Mouse (Mus musculus) embryonic stem cell, embryonic (primary cell): Measurements from ENCODE around the gene Zfp423.

Experiments used
- CTCF ChIA-PET, 4 experiments: fragments of 300-600 bp in 2 of 4; fragments of 350-600 bp in 2 of 4; sonication (Branson Sonifier 250); formaldehyde crosslinking; loops; one replicate each; lab custom pipeline; 2022; ENCODE audit warnings: inconsistent platforms in 2 of 4; lab: Charles Lee
- POLR2A ChIA-PET, 4 experiments: fragments of 300-600 bp in 2 of 4; fragments of 350-600 bp in 2 of 4; sonication (Branson Sonifier 250); formaldehyde crosslinking; loops; one replicate each; lab custom pipeline; 2022; ENCODE audit warnings: antibody characterized with exemption in 4 of 4, inconsistent platforms in 1 of 4; lab: Charles Lee

Zfp423 gene

DNA sequence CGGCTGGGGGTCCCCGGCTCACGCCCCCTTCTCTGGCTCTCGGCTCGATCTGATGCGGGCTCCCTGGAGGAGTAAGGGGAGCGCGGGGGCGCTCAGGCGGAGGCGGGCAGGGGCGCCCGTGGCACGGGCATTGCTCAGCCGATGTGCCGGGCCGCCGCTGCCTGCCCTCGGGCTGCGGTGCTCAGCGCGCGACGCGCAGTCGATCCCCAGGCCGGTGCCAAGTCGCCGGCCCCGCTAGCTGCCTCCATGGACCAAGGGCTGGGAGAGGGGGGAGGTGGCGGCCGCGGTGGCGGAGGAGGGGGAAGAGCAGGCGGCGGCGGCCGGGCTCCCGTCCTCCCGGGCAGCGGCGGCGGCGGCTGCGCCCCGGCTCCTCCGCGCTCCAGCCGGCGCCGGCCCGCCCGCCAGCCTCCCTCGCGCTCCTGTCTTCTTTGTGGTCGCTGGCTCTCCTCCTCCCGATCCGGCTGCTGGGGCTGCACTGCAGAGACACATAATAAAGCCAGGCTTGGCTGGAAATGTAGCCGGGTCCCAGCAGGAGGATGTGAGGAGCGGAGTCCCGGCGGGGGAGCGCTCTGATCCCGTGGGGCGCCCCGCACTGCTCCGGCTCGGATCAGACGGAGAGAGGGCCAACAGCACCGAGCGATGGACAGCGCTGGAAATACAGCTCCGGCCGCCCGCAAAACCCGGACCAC lies 810 bp upstream of the Zfp423 start:
- POLR2A ChIA-PET, result interaction anchor here in 3 of 4 experiments (0.5 to 2.8 kb wide), 12 partner anchors 9 to 149 kb away, joined by 3 to 14 read pairs (median 3); no protein-coding TSS in a partner anchor
- CTCF ChIA-PET, result interaction anchor here (0.5 to 3.2 kb wide), 63 partner anchors 9 to 421 kb away, joined by 3 to 25 read pairs (median 4); no protein-coding TSS in a partner anchor

DNA sequence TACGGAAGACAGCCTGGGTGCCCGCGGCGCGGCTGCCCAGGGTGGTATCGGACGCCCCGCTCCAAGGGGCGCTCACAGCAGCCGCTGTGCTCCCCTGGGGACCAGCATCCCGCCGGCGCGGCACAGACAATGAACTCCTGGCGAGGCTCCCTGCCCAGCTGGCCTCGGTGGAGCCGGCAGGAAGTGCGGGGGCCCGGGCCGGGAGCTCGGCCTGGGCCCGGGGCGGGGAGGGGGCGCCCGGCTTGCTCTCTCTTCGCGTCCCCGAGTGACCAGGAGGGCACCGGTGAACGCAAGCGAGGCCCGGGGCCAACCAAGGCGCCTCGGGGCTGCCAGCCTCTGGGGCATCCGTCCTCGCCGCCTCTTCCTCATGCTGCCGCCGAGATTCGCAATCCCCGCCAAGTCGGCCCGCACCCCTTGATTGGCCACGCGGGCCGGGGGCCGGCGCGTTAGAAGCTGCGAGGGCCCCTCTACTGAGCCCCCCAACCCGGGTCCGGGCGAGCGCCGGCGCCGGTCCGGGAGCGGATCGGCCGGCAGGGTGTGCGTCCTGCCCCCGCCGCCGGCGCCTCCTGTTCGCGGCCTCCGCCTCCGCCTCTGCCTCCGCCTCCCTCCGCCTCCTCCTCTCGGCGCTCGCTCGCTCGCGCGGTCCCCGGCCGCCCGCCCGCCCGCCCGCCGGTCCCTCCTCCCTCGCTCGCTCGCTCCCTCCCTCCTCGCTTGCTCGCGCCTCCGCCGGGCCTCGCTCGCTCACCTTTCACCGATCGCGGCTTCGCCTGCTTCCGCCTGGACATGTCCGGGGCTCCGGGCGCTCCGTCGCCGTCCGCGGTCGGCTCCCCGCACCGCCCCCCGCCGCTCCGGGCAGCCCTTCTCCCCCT lies 710 bp downstream of the Zfp423 start:
- ChIA-PET CTCF (interaction anchor here in 3 of 4 experiments (0.5 to 1.5 kb wide), 11 partner anchors 11 to 298 kb away, joined by 3 to 11 read pairs (median 3); no protein-coding TSS in a partner anchor), POLR2A (interaction anchor here (0.5 to 2.1 kb wide), 23 partner anchors 8 to 1068 kb away, joined by 3 to 15 read pairs (median 4); no protein-coding TSS in a partner anchor)

DNA sequence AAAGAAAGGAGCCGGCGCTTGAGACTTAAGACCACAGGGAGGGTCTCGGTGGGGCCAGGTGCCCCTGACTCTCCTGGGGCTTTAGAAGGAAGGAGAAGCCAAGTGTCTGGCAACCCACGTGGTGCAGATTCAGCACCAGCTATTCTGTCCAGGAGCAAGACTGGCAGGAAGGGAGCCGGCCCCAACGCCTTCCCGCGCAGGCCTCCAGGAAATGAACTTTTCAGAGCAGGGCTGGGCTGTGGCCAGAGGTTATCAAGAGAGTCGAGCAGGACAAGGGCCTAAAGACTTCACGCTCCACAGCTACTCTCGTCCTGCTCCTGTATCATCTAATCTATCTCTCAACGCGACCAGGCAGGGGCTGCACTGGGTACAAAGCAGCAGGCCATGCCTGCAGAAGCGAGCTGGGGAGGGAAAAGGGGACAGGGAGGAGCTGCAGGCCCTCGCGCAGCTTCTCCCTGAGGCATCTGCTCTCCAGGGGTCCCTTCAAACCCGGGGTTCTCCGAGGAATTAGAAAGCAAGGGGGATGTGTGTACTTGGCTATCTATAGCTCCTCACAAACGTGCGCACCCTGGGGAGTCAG lies 1.4 kb downstream of the Zfp423 start:
- ChIA-PET POLR2A (interaction anchor here in 3 of 4 experiments (0.5 to 2.1 kb wide), 24 partner anchors 8 to 1971 kb away, joined by 3 to 15 read pairs (median 4); no protein-coding TSS in a partner anchor), CTCF (interaction anchor here in 3 of 4 experiments (0.5 to 1.5 kb wide), 8 partner anchors 10 to 210 kb away, joined by 3 to 5 read pairs (median 3); no protein-coding TSS in a partner anchor)

DNA sequence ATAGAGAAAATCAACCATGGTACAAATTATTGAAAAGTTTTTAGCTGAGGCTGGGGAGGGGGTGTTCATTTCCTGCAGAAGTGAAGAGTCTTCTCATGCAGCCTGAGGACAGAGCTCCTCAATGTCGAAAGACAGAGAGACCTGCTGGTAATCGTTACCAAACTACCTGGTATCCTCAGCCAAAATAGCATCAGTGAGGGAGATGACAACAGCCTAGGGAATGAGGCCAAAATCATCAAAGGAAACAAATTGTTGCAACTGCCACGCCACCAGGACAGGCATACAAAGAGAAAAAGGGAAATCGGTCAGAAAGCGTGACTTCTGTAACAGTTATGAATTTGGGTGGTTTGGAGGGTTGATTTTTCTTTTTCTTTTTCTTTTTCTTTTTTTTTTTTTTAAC lies 3.4 kb downstream of the Zfp423 start:
- CTCF ChIA-PET, result no interaction called here

DNA sequence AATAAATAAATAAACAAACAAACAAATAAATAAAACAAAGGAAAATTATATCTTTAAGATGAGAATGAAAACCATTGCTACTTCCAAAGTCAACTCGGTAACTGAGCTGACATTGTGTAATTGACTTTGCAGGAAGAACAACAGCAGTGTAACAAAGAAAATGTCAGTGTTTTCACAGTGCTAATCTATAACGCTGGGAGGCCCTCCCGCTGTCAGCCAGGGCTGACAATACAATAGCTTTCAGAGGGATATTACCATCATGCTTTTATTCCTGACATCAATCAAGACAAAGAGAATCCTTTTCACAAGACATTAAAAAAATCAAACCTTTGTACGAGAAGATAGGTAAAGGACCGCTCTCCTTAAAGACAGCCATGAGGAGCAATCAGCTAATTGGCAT lies 5.9 kb downstream of the Zfp423 start:
- ChIA-PET CTCF (interaction anchor here in 1 of 4 experiments (0.8 kb wide), 1 partner anchor 29 kb away, joined by 3 read pairs; no protein-coding TSS in a partner anchor), POLR2A (interaction anchor here in 1 of 4 experiments (0.8 to 1.6 kb wide), 4 partner anchors 8 to 22 kb away, joined by 3 to 6 read pairs (median 3); no protein-coding TSS in a partner anchor)

More for the DNA sequence above, 3.4 kb downstream of the Zfp423 start:
- POLR2A ChIA-PET, result no interaction called here

DNA sequence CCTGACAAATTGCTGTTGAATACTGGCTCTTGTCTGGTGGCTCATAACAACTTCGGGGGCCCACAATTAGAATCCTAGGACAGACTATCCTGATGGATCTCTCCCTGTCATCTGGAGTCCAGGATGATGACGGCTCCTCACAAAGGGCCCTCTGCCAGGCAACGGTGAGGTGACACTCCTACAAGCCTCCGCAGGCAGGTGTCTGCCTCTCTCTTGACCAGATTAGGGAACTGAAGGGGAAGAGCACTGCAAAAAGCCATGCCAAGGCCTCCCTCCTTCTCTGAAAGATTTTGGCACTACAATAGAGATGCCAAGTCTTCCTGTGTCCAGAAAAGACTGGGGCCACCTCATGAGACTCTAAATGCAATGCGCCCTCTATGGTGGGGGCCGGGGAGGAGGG lies 7.1 kb downstream of the Zfp423 start:
- ChIA-PET CTCF (no interaction called here), POLR2A (no interaction called here)

DNA sequence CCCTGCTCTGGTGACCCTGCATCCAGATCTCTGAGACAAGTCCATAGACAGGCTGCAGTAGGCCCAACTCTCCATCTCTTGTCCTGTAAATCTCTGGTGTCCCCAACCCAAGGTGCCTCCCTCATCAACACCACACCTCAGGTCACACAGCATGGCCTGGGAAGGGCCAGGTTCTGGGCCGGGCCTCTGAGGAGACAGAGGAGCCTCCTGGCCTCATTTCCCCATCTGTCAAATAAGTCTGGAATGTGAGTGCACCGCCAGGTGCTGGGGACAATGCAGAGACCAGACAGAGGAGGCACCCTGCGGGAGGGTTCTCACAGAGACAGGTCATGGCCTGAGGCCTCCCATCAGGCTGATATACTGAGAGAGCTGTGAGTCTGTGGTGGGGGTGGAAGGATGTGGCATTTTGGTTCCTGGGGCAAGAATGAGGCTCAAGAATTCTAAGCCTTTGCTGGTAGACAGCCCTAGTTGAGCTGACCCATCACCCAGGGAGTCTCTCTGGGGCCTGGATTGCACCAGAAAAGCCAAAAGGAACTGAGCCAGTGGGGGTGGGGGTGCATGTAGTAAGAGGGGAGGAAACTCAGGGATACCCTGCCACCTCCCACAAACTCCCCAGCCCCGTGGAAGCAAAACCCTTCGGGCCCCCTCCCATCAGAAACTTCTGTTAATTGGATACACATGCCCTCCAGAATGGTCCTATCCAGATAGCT lies 15.0 kb downstream of the Zfp423 start:
- POLR2A ChIA-PET, result interaction anchor here in 2 of 4 experiments (0.8 to 1.0 kb wide), 2 partner anchors 13 to 80 kb away, joined by 3 read pairs; no protein-coding TSS in a partner anchor
- CTCF ChIA-PET, result interaction anchor here in 2 of 4 experiments (0.5 to 0.6 kb wide), 2 partner anchors 37 to 67 kb away, joined by 3 read pairs; no protein-coding TSS in a partner anchor

DNA sequence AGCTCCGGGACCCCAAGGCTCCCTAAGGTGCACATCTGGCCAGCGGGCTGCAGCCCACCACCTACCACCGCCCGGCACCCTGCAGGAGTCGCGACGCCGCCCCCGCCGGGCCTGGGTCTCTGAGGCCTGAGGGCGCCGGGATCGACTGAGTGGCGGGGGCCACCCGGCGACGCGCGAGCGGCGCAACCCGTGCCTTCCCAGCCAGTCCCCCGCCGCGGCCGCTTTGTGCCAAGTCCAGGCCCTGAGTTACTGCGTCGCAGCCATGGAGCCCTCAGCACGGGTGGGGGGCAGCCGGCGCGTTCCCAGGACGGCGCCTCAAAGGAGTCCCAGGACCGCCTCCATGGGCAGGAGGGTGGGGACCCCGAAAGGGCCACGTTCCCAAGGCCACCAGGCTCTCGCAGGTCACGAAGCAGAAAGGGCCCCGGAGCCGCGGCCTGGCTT lies 15.7 kb downstream of the Zfp423 start:
- CTCF ChIA-PET, result interaction anchor here in 3 of 4 experiments (0.6 to 2.1 kb wide), 5 partner anchors 17 to 1078 kb away, joined by 3 to 6 read pairs (median 4); no protein-coding TSS in a partner anchor
- POLR2A ChIA-PET, result interaction anchor here in 3 of 4 experiments (0.5 to 1.5 kb wide), 11 partner anchors 10 to 1186 kb away, joined by 3 to 6 read pairs (median 3); no protein-coding TSS in a partner anchor

DNA sequence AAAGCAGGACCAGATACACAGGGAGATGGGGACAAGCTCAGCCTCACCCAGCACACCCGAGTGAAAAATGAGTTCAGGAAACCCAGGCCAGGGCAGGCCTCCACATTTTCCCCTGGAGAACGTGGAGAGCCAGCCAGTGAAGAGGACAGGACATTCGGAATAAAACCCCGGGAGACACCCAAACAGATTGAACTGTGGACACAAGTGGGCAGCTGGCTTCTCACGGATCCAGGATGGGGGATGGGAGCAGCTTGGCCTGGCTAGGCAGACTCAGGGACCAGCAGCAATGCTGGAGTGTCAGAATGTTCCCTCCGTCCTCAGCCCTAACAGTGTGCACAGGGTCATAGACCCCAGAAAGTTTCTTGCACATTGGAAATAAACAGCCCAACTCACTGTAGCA lies 18.7 kb downstream of the Zfp423 start:
- ChIA-PET POLR2A (interaction anchor here in 1 of 4 experiments (1.0 kb wide), 1 partner anchor 18 kb away, joined by 3 read pairs; no protein-coding TSS in a partner anchor), CTCF (interaction anchor here in 1 of 4 experiments (0.6 kb wide), 1 partner anchor 94 kb away, joined by 3 read pairs; no protein-coding TSS in a partner anchor)

DNA sequence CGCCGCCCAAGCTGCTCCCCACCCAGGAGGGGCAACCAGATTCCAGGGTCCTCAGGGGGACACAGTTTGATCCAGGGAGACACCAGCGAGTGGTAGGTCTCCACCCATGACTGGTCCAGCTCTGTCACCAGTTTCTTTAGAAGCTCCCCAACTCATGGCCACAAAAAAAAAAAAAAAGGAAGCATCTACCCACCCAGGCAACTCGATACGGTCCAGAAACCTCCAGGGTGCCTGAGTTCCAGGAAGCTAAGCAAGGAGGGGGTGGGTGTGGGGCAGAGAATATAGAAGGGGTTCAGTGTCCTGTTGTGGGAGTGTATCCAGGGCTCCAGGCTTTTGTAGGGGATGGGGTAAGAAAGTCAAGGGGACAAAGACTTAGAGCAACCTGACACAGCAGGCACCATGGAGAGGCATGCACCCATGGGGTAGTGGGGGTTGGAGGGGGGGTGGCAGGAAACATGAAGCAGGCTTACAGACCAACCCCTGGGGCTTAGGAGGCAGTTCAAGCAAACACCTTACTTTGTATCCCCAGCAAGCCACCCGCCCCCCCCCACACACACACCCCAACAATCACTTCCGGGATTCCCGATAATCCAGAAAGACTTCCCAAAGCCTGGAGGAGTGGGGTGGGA lies 20.0 kb downstream of the Zfp423 start:
- POLR2A ChIA-PET, result interaction anchor here (0.6 to 2.7 kb wide), 21 partner anchors 11 to 1346 kb away, joined by 3 to 15 read pairs (median 3); no protein-coding TSS in a partner anchor
- CTCF ChIA-PET, result interaction anchor here (0.6 to 2.7 kb wide), 12 partner anchors 15 to 368 kb away, joined by 3 to 13 read pairs (median 4); no protein-coding TSS in a partner anchor

DNA sequence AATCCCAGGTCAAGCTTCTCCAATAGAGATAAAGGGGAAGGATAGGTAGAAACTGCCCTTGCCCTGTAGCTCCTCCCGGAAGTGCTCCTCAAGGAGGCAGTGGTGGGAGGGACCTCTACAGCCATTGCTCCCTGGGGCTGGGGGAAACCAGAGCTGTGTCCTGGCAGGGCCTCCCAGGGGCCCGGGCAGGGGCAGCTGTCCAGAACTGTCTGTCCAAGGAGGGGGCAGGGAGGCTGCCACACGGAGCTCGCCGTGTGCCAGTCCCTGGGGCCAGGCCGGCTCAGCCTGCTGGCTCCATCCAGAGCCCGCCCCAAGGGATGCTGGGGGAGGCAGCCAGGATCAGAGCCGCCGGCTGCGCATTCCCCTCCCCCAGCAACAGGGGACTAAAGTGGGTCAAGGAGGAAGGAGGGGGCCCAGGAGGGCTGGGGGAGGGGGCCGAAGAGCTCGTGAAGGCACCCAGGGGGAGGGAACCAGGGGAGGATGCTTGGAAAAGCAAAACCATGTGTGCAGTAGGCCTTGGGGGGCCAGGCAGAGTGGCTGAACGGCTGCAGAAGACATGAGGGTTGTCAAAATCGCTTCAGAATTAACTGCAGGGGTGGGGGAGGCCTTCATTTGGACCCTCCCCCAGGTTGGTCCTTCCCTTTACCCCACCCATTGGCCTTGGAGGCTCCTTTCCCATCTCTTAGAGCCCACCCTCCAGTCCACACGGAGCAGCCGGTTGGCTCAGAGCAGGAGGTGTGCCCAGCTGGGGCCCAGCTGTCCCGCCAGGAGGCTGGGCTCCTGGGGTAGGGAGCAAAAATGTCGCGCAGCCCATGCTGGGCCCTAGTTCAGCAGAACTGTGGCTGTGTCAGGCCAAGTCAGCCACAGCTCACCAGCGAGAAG lies 20.8 kb downstream of the Zfp423 start:
- POLR2A ChIA-PET, result interaction anchor here in 3 of 4 experiments (0.5 to 2.7 kb wide), 28 partner anchors 10 to 1345 kb away, joined by 3 to 15 read pairs (median 4); no protein-coding TSS in a partner anchor
- CTCF ChIA-PET, result interaction anchor here in 3 of 4 experiments (0.6 to 2.7 kb wide), 11 partner anchors 15 to 367 kb away, joined by 3 to 13 read pairs (median 4); no protein-coding TSS in a partner anchor

DNA sequence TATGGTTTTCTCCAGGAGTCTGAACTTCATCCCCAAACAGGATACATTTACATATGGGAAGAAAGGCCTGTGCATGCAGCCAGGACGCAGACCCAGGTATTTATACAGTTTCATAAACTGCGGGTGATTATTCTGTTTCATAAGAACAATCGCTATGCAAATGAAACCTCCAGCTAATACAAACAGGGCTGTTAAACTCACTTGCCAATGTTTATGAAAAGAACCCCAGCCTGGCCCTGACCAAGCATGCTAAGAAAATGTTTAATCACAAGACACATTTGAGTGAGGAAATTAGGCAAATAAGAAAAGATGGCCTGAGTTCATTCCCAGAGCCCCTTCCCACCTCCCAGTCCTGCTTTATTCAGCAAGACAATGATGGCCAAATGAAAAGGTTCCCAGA lies 22.2 kb downstream of the Zfp423 start:
- ChIA-PET POLR2A (interaction anchor here in 2 of 4 experiments (0.6 to 2.7 kb wide), 4 partner anchors 11 to 198 kb away, joined by 3 to 15 read pairs (median 6); no protein-coding TSS in a partner anchor), CTCF (interaction anchor here in 1 of 4 experiments (1.4 kb wide), 1 partner anchor 30 kb away, joined by 11 read pairs; no protein-coding TSS in a partner anchor)

DNA sequence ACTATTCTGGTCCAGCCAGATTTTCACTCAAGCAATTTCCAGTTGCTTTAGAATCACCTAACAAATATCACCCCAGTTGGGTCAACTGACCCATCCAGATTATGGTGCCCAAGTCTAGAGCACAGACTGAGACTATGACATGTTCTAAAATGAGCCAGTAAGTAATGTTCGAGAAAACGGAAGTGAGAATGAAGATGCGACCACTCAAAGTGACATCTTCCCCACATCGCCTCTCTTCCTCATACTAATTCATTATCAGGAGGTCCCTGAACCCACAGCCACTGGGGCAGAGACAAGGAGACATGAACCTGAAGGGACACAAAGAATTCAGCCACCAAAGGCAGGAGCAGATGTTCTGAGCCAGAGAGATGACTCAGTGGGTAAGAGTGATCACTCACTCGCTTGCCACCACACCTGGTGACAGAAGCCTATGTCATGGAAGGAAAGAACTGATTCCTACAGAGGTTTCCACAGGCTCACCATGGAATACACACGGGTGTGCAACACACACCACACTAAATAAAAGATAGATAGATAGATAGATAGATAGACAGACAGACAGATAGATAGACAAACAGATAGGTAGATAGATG lies 24.2 kb downstream of the Zfp423 start:
- CTCF ChIA-PET, result no interaction called here
- POLR2A ChIA-PET, result interaction anchor here in 1 of 4 experiments (0.8 kb wide), 1 partner anchor 75 kb away, joined by 3 read pairs; no protein-coding TSS in a partner anchor

DNA sequence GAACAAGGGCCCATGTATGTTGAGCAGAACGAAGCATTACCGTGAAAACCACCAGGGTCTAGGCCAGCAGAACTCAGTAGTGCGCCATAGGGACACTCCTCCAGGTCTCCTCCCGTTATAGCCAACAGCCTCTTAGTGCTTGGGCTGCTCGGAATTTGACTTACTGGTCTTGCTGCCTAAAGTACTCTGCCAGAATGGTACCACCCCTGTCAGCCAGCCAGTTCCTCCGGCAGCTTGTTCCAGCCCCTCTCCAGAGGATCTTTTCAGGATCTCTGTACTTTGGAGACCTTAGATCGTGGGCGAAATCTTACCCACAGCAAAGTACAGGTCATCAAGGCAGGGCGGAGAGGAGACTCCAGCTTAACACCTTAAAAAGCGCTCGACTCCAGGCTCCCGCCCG lies 25.2 kb downstream of the Zfp423 start:
- POLR2A ChIA-PET, result interaction anchor here in 2 of 4 experiments (0.8 to 1.3 kb wide), 2 partner anchors 9 to 76 kb away, joined by 3 to 4 read pairs; no protein-coding TSS in a partner anchor
- CTCF ChIA-PET, result interaction anchor here in 2 of 4 experiments (0.8 to 2.0 kb wide), 3 partner anchors 27 to 319 kb away, joined by 3 to 7 read pairs (median 3); no protein-coding TSS in a partner anchor

DNA sequence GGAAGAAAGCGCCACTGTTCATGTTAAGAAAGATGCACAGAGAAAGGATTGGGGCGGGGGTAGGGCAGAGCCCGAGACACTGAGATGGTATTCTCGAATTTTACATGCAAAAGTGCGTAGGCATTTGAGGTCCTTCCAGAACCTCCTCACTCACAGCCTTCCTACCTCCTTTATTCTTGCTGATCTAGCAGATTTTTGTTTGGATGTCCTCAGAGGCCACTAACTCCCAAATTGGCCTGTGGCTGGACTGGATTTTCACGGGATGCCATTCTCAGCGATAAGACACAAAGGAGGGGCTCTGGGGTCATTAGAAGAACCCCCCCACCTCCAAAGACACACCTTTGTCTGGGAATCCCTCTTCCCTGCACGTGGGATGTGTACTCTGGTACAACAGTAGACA lies 25.6 kb downstream of the Zfp423 start:
- CTCF ChIA-PET, result interaction anchor here in 2 of 4 experiments (0.7 to 2.0 kb wide), 4 partner anchors 27 to 397 kb away, joined by 3 to 7 read pairs (median 5); no protein-coding TSS in a partner anchor
- POLR2A ChIA-PET, result interaction anchor here in 1 of 4 experiments (0.6 to 1.3 kb wide), 3 partner anchors 10 to 1090 kb away, joined by 4 read pairs; no protein-coding TSS in a partner anchor
